Mouse (Mus musculus) G1E (cell line): ENCODE data around the gene Stx1a.

ENCODE experiments used
- CTCF ChIP-seq: IDR thresholded peaks from 2 replicates; pipeline ENCODE4 v1.5.1; 2012; ENCODE audit warnings: low read depth, low read length, inconsistent platforms, mixed read lengths
- POLR2AphosphoS5 ChIP-seq: IDR thresholded peaks from 2 replicates; pipeline ENCODE4 v1.6.1; 2012; ENCODE audit warnings: low read depth, low read length, inconsistent platforms; ENCODE audit not compliant: insufficient replicate concordance

GRCm38 (mm10) chr5:135066008-135066407 is 42.7 kb downstream of the Stx1a start:
- TF ChIP-seq CTCF = no peak
- TF ChIP-seq POLR2AphosphoS5 = no peak
